Mouse (Mus musculus) hindbrain, postnatal 0 days (tissue): ENCODE measurements around the gene Adh1. TPM values are rescaled to one million over a fixed set of nuclear protein-coding genes. Genes with fewer than 3 reads are reported as not detected.

Source experiments
- ATAC-seq: fragments of 200-750 bp; cut with Nextera tagmentation; 2 replicates; pipeline ENCODE4 v1.8.0; 2017; ENCODE audit warnings: mild to moderate bottlenecking, moderate TSS enrichment, moderate library complexity
- DNase-seq: peaks from one replicate; pipeline ENCODE4 v3.0.0-alpha.2; 2015; ENCODE audit warnings: low spot score
- H3K27ac ChIP-seq: fragments of 300-500 bp; sonication (generic); 2 replicates; pipeline ENCODE4 v1.5.1; 2014; ENCODE audit warnings: mild to moderate bottlenecking
- H3K27me3 ChIP-seq: fragments of 300-500 bp; sonication (generic); 2 replicates; pipeline ENCODE4 v1.6.1; 2014; ENCODE audit warnings: low read length, mixed read lengths; ENCODE audit not compliant: insufficient read depth
- H3K36me3 ChIP-seq: fragments of 300-500 bp; sonication (generic); 2 replicates; pipeline ENCODE4 v1.6.1; 2014; ENCODE audit warnings: low read length, mixed read lengths; ENCODE audit not compliant: insufficient read depth
- H3K4me1 ChIP-seq: fragments of 300-500 bp; sonication (generic); 2 replicates; pipeline ENCODE4 v1.6.1; 2014; ENCODE audit warnings: antibody characterized with exemption, low read length, mixed read lengths; ENCODE audit not compliant: insufficient read depth
- H3K4me2 ChIP-seq: fragments of 300-500 bp; sonication (generic); 2 replicates; pipeline ENCODE4 v1.6.1; 2014; ENCODE audit warnings: low read depth, mild to moderate bottlenecking, low read length, moderate library complexity, mixed read lengths
- H3K4me3 ChIP-seq: fragments of 300-500 bp; sonication (generic); 2 replicates; pipeline ENCODE4 v1.5.1; 2014; ENCODE audit warnings: low read length
- H3K9ac ChIP-seq: fragments of 300-500 bp; sonication (generic); replicated peaks from 2 replicates; pipeline ENCODE4 v1.6.1; 2014; ENCODE audit warnings: mild to moderate bottlenecking, low read length, moderate library complexity, mixed read lengths
- H3K9me3 ChIP-seq: fragments of 300-500 bp; sonication (generic); 2 replicates; pipeline ENCODE4 v1.6.1; 2016; ENCODE audit warnings: low read length, mixed read lengths
- CTCF ChIP-seq: IDR thresholded peaks from 2 replicates; pipeline ENCODE4 v1.5.1; 2016; ENCODE audit warnings: antibody characterized with exemption, control low read depth, low read depth
- WGBS: fragments of 180-500 bp; shearing (Covaris S2); extraction: QIAGEN DNeasy Blood & Tissue Kit; methylation state at CpG from one replicate; pipeline ENCODE4 v1.1.7; 2014; 5-methylcytosine and 5-hydroxymethylcytosine counted together
- polyA plus RNA-seq: library from polyadenylated mRNA; unstranded; fragments of >200 nt; fragmentation: Nextera tagmentation; extraction: Ambion mirVana; gene quantifications from 2 replicates; pipeline ENCODE4 v1.2.1, GENCODE M21; 2015
- total RNA-seq: library from RNA; depleted of rRNA; stranded (reverse); fragments of >200 nt; gene quantifications from 2 replicates; pipeline ENCODE4 v1.2.3, GENCODE M21; 2014

The Adh1 gene
- total and polyA plus RNA-seq, 2 experiments from 2014 or later, result 1.3 to 4.5 TPM

DNA sequence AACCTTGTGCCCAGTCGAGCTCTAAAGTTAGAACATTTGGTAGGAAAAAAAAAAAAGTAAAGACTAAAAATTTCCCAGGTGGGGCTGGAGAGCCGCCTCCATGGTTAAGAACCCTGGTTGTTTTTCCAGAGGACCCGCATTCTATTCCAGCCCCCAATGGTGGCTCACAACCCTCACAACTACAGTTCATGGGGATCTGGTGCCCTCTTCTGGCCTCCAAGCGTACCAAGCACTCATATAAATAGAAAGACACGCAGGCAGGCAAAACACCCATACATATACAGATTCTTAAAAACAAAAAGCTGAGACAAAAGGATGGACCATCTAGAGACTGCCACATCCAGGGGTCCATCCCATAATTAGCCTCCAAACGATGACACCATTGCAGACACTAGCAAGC lies 50.2 kb downstream of the Adh1 start:
- Histone ChIP-seq H3K4me3 (no peak overlapping the region), H3K36me3 (no peaks in the 10 kb centered on the region), H3K4me1 (no peaks in the 10 kb centered on the region), H3K27me3 (no peaks in the 10 kb centered on the region), H3K4me2 (no peak overlapping the region), H3K9me3 (no peaks in the 10 kb centered on the region), H3K27ac (no peak overlapping the region), H3K9ac (no peak overlapping the region)
- 83% methylated on average over 6 of the region's 6 CpGs for WGBS
- no peak for TF ChIP-seq CTCF
- DNase-seq (no peak), ATAC-seq (no peak)

DNA sequence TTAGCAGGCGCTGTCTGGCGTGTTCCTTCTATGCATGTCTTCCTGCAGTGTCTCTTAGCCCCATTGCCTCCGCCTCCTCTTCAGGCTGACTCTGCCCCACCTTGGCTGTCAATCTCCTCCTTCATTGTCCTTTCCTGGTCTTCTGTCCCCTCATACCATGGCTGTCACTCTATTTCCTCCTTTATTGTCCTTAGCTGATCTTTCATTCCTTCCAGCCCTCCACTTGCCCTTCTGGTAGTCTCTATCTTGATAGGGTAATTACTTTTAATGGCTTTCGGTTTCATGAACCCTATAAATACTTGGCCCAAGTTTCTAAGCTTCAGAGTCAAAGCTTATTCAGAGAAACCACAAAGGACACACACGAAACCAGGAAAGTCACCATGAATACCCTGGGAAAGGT lies 52.2 kb downstream of the Adh1 start, which contains the start of gene Adh6a:
TSS of gene Adh6a (plus strand) at position 322 of the 400 bp plus-strand sequence.
- ATAC-seq (no peak), DNase-seq (no peak)
- Histone ChIP-seq H3K4me1 (no peaks in the 10 kb centered on the region), H3K27ac (no peak within 1 kb of the TSS), H3K4me3 (no peak within 1 kb of the TSS), H3K36me3 (no peaks in the 10 kb centered on the region), H3K4me2 (no peak within 1 kb of the TSS), H3K9ac (no peak within 1 kb of the TSS), H3K9me3 (no peaks in the 10 kb centered on the region), H3K27me3 (no peaks in the 10 kb centered on the region)
- WGBS, result 85% methylated on average over 5 of the region's 5 CpGs
- TF ChIP-seq CTCF, result no peak

- 88% methylated on average over 2 of the region's 2 CpGs for WGBS
- H3K4me1 ChIP-seq, result no peaks in the 10 kb centered on the region
- no peak for ATAC-seq
Observed at GRCm38 (mm10) chr3:138316908-138317472, 56.2 kb downstream of the Adh1 start.

GRCm38 (mm10) chr3:138325001-138325400 lies 64.2 kb downstream of the Adh1 start:
- Histone ChIP-seq H3K36me3 (no peaks in the 10 kb centered on the region), H3K27me3 (no peaks in the 10 kb centered on the region), H3K4me2 (no peak overlapping the region), H3K9ac (no peak overlapping the region), H3K9me3 (no peaks in the 10 kb centered on the region), H3K4me3 (no peak overlapping the region), H3K4me1 (no peaks in the 10 kb centered on the region), H3K27ac (no peak overlapping the region)
- DNase-seq (no peak), ATAC-seq (no peak)
- 88% methylated on average over 17 of the region's 17 CpGs for WGBS
- TF ChIP-seq CTCF, result no peak

More at GRCm38 (mm10) chr3:138316908-138317472, 56.2 kb downstream of the Adh1 start:
- Histone ChIP-seq H3K27me3 (no peaks in the 10 kb centered on the region), H3K27ac (no peak overlapping the region), H3K4me2 (no peak overlapping the region), H3K9ac (no peak overlapping the region), H3K4me3 (no peak overlapping the region), H3K9me3 (no peaks in the 10 kb centered on the region), H3K36me3 (no peaks in the 10 kb centered on the region)
- DNase-seq, result no peak
- no peak for TF ChIP-seq CTCF

GRCm38 (mm10) chr3:138325466-138325865 lies 64.7 kb downstream of the Adh1 start:
- Histone ChIP-seq H3K9ac (no peak overlapping the region), H3K4me3 (no peak overlapping the region), H3K4me1 (no peaks in the 10 kb centered on the region), H3K9me3 (no peaks in the 10 kb centered on the region), H3K27ac (no peak overlapping the region), H3K36me3 (no peaks in the 10 kb centered on the region), H3K4me2 (no peak overlapping the region), H3K27me3 (no peaks in the 10 kb centered on the region)
- TF ChIP-seq CTCF, result no peak
- ATAC-seq (no peak), DNase-seq (no peak)
- WGBS, result 88% methylated on average over 6 of the region's 6 CpGs

DNA sequence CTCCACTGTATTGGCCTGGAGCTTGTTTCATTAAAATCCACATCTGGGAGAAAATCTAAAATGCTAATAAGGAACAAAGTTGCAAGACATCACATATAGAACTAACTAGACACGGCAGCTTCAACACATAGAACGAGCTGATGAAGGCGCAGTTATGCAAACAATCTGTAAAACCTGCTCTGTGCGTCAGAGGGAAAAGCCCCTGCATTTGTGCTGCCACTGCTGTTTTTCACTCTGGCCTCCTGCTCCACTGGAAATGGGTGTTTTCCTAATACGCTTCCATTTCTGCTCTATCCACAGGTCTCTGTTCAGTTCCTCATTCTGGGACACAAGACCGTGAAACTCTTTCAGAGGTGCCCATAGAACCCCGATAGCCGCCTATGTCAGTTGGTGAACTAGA lies 73.1 kb downstream of the Adh1 start:
- no peaks in the 10 kb centered on the region for H3K27me3 ChIP-seq
- DNase-seq, result no peak
- no peak for TF ChIP-seq CTCF
- no peak for ATAC-seq
- H3K4me1 ChIP-seq, result no peaks in the 10 kb centered on the region
- no peak overlapping the region for H3K27ac ChIP-seq
- H3K36me3 ChIP-seq, result no peaks in the 10 kb centered on the region
- no peak overlapping the region for H3K4me3 ChIP-seq
- no peaks in the 10 kb centered on the region for H3K9me3 ChIP-seq
- 87% methylated on average over 8 of the region's 8 CpGs for WGBS
- H3K9ac ChIP-seq, result no peak overlapping the region
- H3K4me2 ChIP-seq, result no peak overlapping the region

- no peaks in the 10 kb centered on the region for H3K4me1 ChIP-seq
- DNase-seq (no peak), ATAC-seq (no peak)
- no peak for TF ChIP-seq CTCF
- WGBS, result 85% methylated on average over 4 of the region's 4 CpGs
- H3K4me2 ChIP-seq, result no peak overlapping the region
- H3K4me3 ChIP-seq, result no peak overlapping the region
- no peaks in the 10 kb centered on the region for H3K9me3 ChIP-seq
- H3K36me3 ChIP-seq, result no peaks in the 10 kb centered on the region
- H3K27me3 ChIP-seq, result no peaks in the 10 kb centered on the region
- no peak overlapping the region for H3K9ac ChIP-seq
- no peak overlapping the region for H3K27ac ChIP-seq
Observed at GRCm38 (mm10) chr3:138334320-138334719, 73.5 kb downstream of the Adh1 start.
